Mouse (Mus musculus): ENCODE measurements around the gene Tead3. TPM values are rescaled to one million over a fixed set of nuclear protein-coding genes. Genes with fewer than 3 reads are reported as not detected.

Tead3 gene
- total and polyA plus RNA-seq, 3 experiments = 0.22 to 0.90 (median 0.41) TPM

GRCm38 (mm10) chr17:28386150-28386905 is 35.7 kb upstream of the Tead3 start:
- H3K27me3 ChIP-seq (ENCODE audit: insufficient read depth, low read length) = peaks cover 32% of the 10 kb centered on the region
- DNase-seq (ENCODE audit: low spot score) = no peak

GRCm38 (mm10) chr17:28384298-28384697 is 33.7 kb upstream of the Tead3 start:
- no peak for DNase-seq (ENCODE audit: low spot score)
- ATAC-seq (ENCODE audit: extremely low read depth, insufficient number of reproducible peaks, low FRiP score, poor library complexity, severe bottlenecking) = no peak
- Histone ChIP-seq H3K27me3 (ENCODE audit: insufficient read depth, low read length) (peaks cover 44% of the 10 kb centered on the region), H3K9me3 (replicated peaks) (no peaks in the 10 kb centered on the region), H3K4me1 (ENCODE audit: insufficient read depth, low read depth, low read length) (peaks cover 4% of the 10 kb centered on the region; the same call in 1 of the 2 replicates), H3K36me3 (replicated peaks) (no peaks in the 10 kb centered on the region), H3K4me3 (ENCODE audit: low read depth, low read length) (no peak overlapping the region)
- TF ChIP-seq TAL1 (conservative IDR thresholded peaks at IDR 0.05; ENCODE audit: low read depth, low read length) (no peak), POLR2AphosphoS5 (IDR thresholded peaks at IDR 0.05; ENCODE audit: insufficient replicate concordance, low read depth, low read length) (no peak), CTCF (IDR thresholded peaks at IDR 0.05; ENCODE audit: low read depth, low read length) (no peak), GATA2 (IDR thresholded peaks at IDR 0.05; ENCODE audit: borderline replicate concordance, low read depth, low read length) (no peak), GATA1 (IDR thresholded peaks at IDR 0.05; ENCODE audit: borderline replicate concordance, low read length) (no peak)

More at GRCm38 (mm10) chr17:28386150-28386905, 35.7 kb upstream of the Tead3 start:
- Histone ChIP-seq H3K4me1 (ENCODE audit: insufficient read depth, low read depth, low read length) (no peaks in the 10 kb centered on the region), H3K9me3 (replicated peaks) (no peaks in the 10 kb centered on the region), H3K36me3 (replicated peaks) (no peaks in the 10 kb centered on the region), H3K4me3 (ENCODE audit: low read depth, low read length) (no peak overlapping the region)
- ATAC-seq (ENCODE audit: extremely low read depth, insufficient number of reproducible peaks, low FRiP score, poor library complexity, severe bottlenecking) = no peak
- peak; percentile 61; the same call in 1 of the 2 replicates for TF ChIP-seq CTCF (IDR thresholded peaks at IDR 0.05; ENCODE audit: low read depth, low read length)
- TF ChIP-seq GATA2 (IDR thresholded peaks at IDR 0.05; ENCODE audit: borderline replicate concordance, low read depth, low read length) = no peak

- DNase-seq (ENCODE audit: low spot score) (no peak), ATAC-seq (ENCODE audit: extremely low read depth, insufficient number of reproducible peaks, low FRiP score, poor library complexity, severe bottlenecking) (no peak)
- Histone ChIP-seq H3K9me3 (replicated peaks) (no peaks in the 10 kb centered on the region), H3K4me1 (ENCODE audit: insufficient read depth, low read depth, low read length) (peaks cover 11% of the 10 kb centered on the region), H3K27me3 (ENCODE audit: insufficient read depth, low read length) (peaks cover 50% of the 10 kb centered on the region), H3K36me3 (replicated peaks) (no peaks in the 10 kb centered on the region), H3K4me3 (ENCODE audit: low read depth, low read length) (no peak overlapping the region)
- no peak for TF ChIP-seq GATA2 (IDR thresholded peaks at IDR 0.05; ENCODE audit: borderline replicate concordance, low read depth, low read length)
These were observed 29.6 kb upstream of the Tead3 start for GRCm38 (mm10) chr17:28380255-28380654.

- Histone ChIP-seq H3K36me3 (replicated peaks) (no peaks in the 10 kb centered on the region), H3K4me3 (ENCODE audit: low read depth, low read length) (no peak overlapping the region), H3K27me3 (ENCODE audit: insufficient read depth, low read length) (peaks cover 52% of the 10 kb centered on the region), H3K4me1 (ENCODE audit: insufficient read depth, low read depth, low read length) (peaks cover 25% of the 10 kb centered on the region), H3K9me3 (replicated peaks) (no peaks in the 10 kb centered on the region)
- TF ChIP-seq POLR2AphosphoS5 (IDR thresholded peaks at IDR 0.05; ENCODE audit: insufficient replicate concordance, low read depth, low read length) (no peak), TAL1 (conservative IDR thresholded peaks at IDR 0.05; ENCODE audit: low read depth, low read length) (no peak), GATA1 (IDR thresholded peaks at IDR 0.05; ENCODE audit: borderline replicate concordance, low read length) (no peak), CTCF (IDR thresholded peaks at IDR 0.05; ENCODE audit: low read depth, low read length) (no peak), GATA2 (IDR thresholded peaks at IDR 0.05; ENCODE audit: borderline replicate concordance, low read depth, low read length) (no peak)
- ATAC-seq (ENCODE audit: extremely low read depth, insufficient number of reproducible peaks, low FRiP score, poor library complexity, severe bottlenecking) (no peak), DNase-seq (ENCODE audit: low spot score) (no peak)
These were observed 25.0 kb upstream of the Tead3 start for GRCm38 (mm10) chr17:28375592-28376061.

GRCm38 (mm10) chr17:28374494-28374893 is 23.9 kb upstream of the Tead3 start:
- Histone ChIP-seq H3K27me3 (ENCODE audit: insufficient read depth, low read length) (peaks cover 45% of the 10 kb centered on the region), H3K4me3 (ENCODE audit: low read depth, low read length) (no peak overlapping the region), H3K4me1 (ENCODE audit: insufficient read depth, low read depth, low read length) (peaks cover 22% of the 10 kb centered on the region), H3K36me3 (replicated peaks) (no peaks in the 10 kb centered on the region), H3K9me3 (replicated peaks) (no peaks in the 10 kb centered on the region)
- no peak for ATAC-seq (ENCODE audit: extremely low read depth, insufficient number of reproducible peaks, low FRiP score, poor library complexity, severe bottlenecking)
- DNase-seq (ENCODE audit: low spot score) = no peak
- no peak for TF ChIP-seq POLR2AphosphoS5 (IDR thresholded peaks at IDR 0.05; ENCODE audit: insufficient replicate concordance, low read depth, low read length)
- TF ChIP-seq GATA1 (IDR thresholded peaks at IDR 0.05; ENCODE audit: borderline replicate concordance, low read length) = no peak
- no peak for TF ChIP-seq CTCF (IDR thresholded peaks at IDR 0.05; ENCODE audit: low read depth, low read length)
- no peak for TF ChIP-seq GATA2 (IDR thresholded peaks at IDR 0.05; ENCODE audit: borderline replicate concordance, low read depth, low read length)
- no peak for TF ChIP-seq TAL1 (conservative IDR thresholded peaks at IDR 0.05; ENCODE audit: low read depth, low read length)

- peaks cover 44% of the 10 kb centered on the region for H3K27me3 ChIP-seq (ENCODE audit: insufficient read depth, low read length)
- H3K4me3 ChIP-seq (ENCODE audit: low read depth, low read length) = no peak overlapping the region
- ATAC-seq (ENCODE audit: extremely low read depth, insufficient number of reproducible peaks, low FRiP score, poor library complexity, severe bottlenecking) = no peak; the same call in 1 of the 2 replicates
- no peaks in the 10 kb centered on the region for H3K36me3 ChIP-seq (replicated peaks)
- peak; percentile 74 for DNase-seq (ENCODE audit: low spot score)
- TF ChIP-seq CTCF (IDR thresholded peaks at IDR 0.05; ENCODE audit: low read depth, low read length) (peak; percentile 88), TAL1 (conservative IDR thresholded peaks at IDR 0.05; ENCODE audit: low read depth, low read length) (no peak)
- H3K4me1 ChIP-seq (ENCODE audit: insufficient read depth, low read depth, low read length) = peaks cover 26% of the 10 kb centered on the region
- no peaks in the 10 kb centered on the region for H3K9me3 ChIP-seq (replicated peaks)
These were observed 23.2 kb upstream of the Tead3 start for GRCm38 (mm10) chr17:28373821-28374220.
